In the genomic region with DNA sequence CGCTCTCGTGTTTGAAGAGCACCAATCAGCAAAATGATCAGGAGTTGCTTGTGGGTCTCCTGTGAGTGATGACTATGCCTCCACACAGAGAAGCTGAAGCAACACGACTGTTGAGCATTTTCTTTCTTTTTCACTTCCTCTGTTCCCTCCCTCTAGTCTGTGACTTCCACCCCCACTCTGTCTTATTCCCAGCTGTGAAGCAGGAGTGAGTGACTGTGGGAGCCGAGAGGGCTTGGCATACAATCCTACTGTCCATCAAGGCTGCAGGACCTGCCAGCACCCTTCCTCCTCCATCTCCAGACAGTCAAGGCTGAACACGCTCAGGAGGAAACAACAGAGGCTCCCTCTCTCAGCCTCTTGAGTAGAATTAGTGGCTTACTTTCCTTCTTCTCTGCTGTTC, we compare ENCODE assay signal across 10 mouse cellular contexts.
A peak's percentile ranks its signal among the peaks of the same experiment; 100 is the strongest.
DNase-seq lines count a peak whose midpoint lies in the region; ATAC-seq and TF ChIP-seq lines count a peak whose summit lies in the region.
"Had no signal": no experiment of that assay in that cellular context is flagged by ENCODE, and none has a peak within 500 bp of the region (broad histone marks: within the 10 kb centered on the region; RNA-seq: fewer than 3 reads in every experiment).

No protein-coding gene starts in this region.

- peaks cover 20% of the 10 kb centered on the region for H3K4me1 ChIP-seq in lung, adult 2 months (ENCODE audit: control insufficient read depth, insufficient read depth, low read length)

- peak; percentile 1 to 4 for DNase-seq in cerebellum, postnatal 10 days
- no peak for DNase-seq in cerebellum, adult 18-20 months
- peak; percentile 7 to 10 for DNase-seq in lung, adult 18-20 months
- no peak for DNase-seq in lung, adult 2 months
- DNase-seq in skeletal muscle tissue, adult 2 months (ENCODE audit: low read depth, low spot score), result peak; percentile 6
- no peak for DNase-seq in layer of hippocampus, adult 9-10 months (ENCODE audit: low spot score)
- no peak for DNase-seq in retina, embryonic 14.5 days (ENCODE audit: low spot score)

- ATAC-seq in inflammation-experienced regulatory T-cells, adult 6 months, result peak; percentile 71
- ATAC-seq: forebrain, embryonic 14.5 days; midbrain, embryonic 16.5 days had no signal

- H3K4me3 ChIP-seq in lung, adult 2 months (replicated peaks; ENCODE audit: extremely low read depth, low read depth, low read length), result no peak overlapping the region

- TF ChIP-seq POLR2A in lung, adult 2 months (IDR thresholded peaks at IDR 0.05; ENCODE audit: borderline replicate concordance, extremely low read depth, low read depth, low read length), result no peak

- TF ChIP-seq CTCF in lung, adult 2 months (IDR thresholded peaks at IDR 0.05; ENCODE audit: insufficient read depth, low read length), result no peak

- 39% methylated on average over 5 of the region's 5 CpGs for WGBS in lung, adult 2 months

Comparison
In these comparisons a context has a peak if more than half of its experiments do, and no peak if none do; other contexts are left out.
1. DNase-seq: peak in cerebellum, postnatal 10 days (2 of 2), lung, adult 18-20 months (2 of 2) and skeletal muscle tissue, adult 2 months (single experiment); none in cerebellum, adult 18-20 months (0 of 2), lung, adult 2 months (single experiment), layer of hippocampus, adult 9-10 months (single experiment) and retina, embryonic 14.5 days (single experiment).